Mouse (Mus musculus) spleen, adult 12 weeks (tissue): ENCODE results near the gene Cdh5.
"Not testable (repeated sequence)": the region's sequence is repeated elsewhere in the genome, so short reads cannot be mapped to it uniquely, and the experiment has no call there.

ENCODE experiments used
- DNase-seq: peaks from one replicate; pipeline ENCODE4 v3.0.0; 2022; ENCODE audit warnings: low spot score

Cdh5 gene

DNA sequence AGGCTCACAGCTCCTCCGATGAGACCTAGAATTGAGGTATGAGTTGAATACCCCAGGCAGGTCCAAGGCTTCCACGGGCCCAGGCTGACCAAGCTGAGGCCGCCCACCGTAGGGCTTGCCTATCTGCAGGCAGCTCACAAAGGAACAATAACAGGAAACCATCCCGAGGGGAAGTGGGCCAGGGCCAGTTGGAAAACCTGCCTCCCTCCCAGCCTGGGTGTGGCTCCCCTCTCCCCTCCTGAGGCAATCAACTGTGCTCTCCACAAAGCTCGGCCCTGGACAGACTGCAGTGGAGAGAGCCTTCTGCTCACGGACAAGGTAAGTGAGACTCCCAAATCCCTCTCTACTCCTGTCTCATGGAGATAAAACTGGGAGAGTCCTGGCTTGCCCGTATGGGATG is at the start of gene Cdh5:
Gene Cdh5 (plus strand): TSS at position 211 of the 400 bp plus-strand sequence.
- no peak for DNase-seq

- DNase-seq, result no peak
Observed at GRCm38 (mm10) chr8:104059922-104060321, 41.5 kb upstream of the Cdh5 start.

GRCm38 (mm10) chr8:104060446-104060845 is 41.0 kb upstream of the Cdh5 start:
- DNase-seq, result no peak

DNA sequence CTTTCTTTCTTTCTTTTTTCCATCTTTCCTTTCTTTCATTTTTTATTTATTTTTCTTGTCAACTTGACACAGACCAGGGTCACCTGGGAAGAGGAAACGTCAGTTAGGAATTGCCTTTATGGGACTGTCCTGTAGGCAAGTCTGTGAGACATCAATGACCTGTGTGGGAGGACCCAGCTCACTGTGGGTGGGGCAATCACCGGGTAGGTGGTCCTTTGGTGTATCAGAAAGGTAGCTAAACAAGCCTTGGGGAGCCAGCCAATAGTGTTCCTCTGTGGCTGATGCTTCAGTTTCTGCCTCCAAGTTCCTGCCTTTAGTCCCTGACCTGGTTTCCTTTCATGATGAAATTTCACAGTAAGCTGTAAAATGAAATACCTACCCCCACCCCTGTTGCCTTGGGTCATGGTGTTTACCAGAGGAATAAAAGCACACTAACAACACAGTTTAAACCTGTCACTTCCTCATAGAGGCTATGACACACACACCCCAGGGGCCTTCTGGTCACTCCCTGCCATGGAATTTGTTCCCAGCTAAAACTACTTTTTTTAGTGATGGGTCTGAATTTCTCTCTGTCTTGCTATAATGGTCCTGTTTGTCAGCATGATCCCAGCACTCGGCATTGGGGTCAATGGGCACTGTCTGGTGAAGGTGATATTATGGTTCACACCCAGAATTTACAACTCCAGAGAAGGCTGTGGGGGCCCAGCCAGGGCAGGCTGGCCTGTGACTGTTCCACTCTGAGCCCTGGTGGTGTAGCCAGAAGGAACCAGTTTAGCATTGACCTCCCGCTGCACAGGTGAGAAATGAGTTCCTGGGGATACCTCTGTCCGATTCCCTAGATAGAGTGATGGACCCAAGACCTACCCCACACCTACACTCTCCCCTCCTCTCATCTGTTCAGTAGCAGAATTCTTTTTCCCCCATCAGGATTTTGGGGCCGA is 40.1 kb upstream of the Cdh5 start:
- no peak for DNase-seq

- no peak for DNase-seq
Observed at GRCm38 (mm10) chr8:104061989-104062820, 39.2 kb upstream of the Cdh5 start.

DNA sequence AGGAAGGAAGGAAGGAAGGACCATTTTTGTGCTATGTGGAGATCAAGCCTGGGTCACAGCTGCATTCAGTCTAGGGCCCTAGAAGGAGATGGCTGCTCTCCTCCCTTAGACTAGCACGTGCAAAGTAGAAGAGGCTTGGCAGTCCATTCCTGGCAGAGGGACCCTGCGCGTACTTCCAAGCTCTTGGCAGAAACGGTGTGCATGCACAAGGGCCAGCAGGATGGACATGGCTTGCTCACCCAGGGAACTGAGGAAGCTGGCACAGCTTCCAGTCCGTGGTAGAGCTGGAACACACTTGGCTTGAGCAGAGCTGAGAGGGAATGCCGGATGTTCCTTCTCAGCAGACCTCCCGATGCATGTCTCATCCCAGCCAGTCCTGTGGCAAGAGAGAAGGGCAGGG is 36.2 kb upstream of the Cdh5 start:
- DNase-seq, result no peak

DNA sequence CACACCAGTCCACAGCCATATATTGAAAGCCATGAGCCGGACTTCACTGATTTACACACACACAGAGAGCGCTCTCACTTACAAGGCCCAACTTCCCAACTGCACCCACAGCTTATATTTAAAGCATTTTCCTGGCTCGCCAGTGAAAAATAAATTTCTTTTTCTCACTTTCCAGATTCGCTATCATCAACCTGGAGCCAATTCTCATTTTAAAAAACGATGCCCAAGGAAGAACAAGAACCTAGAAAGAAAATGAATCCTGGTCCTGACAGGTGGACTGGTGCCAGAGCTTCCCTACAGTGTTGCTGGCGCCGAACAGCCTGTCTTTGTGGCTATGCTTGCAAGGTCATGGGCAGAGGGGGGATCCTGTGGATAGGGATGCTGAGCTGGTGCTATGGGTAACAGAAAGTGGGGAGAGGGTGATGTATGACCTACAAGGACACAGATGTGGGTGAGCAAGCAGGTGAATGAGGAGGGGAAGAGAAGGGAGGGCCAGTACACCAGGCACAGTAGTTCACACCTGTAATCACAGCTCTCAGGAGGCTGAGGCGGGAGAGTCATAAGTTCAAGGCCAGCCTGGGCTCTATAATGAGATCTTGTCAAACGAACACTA is 35.4 kb upstream of the Cdh5 start:
- DNase-seq, result no peak

GRCm38 (mm10) chr8:104067390-104067925 is 34.0 kb upstream of the Cdh5 start:
- DNase-seq, result no peak

- no peak for DNase-seq
Observed at GRCm38 (mm10) chr8:104068421-104069035, 32.9 kb upstream of the Cdh5 start.

DNA sequence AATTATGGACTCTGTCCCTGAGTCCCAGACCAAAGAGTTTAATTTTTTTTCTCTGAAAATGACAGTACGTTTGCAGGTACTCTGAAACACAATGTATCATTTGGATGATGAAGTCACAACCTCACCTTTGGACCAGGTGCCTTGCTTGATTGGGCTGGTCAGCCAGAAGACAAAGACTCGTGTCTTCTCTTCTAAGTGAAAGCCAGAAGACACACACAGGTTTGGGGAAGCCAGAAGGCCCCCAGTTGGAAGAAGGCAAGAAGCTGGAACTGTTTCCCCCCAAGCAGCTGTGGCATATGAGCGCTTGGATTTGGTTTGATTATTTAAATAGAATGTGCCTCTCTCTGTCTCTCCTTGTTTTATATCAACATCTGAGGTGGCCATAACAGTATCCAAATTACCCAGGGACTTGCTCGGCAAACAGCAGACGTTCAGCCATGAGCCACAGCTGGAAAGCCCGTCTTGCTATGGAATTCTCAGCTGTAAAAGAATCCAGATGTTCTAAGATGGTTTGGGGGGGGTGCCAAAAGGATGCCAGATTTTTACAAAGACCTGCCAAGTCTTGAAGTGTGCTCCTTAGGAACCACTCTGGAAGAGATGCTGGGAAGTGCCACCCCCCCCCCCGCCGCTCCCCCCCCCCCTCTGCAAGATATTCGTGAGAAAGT is 31.1 kb upstream of the Cdh5 start:
- not testable (repeated sequence) for DNase-seq

DNA sequence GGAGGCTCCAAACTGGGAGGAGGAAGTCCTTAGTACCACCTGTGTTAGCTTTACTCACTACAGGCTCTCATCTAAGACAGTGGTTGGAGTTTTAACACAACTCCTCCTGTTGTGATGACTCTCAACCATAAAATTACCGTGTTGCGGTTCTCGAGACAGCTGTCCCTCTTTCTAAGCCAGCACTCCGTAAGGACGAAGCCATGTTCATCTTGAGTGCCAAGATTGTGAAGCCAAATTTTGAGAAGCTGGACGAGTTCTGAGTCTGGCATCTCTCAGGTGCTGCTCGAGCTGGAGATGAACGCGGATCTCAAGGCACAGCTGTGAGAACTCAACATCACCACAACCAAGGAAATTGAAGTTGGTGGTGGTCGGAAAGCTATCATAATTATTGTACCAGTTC is 30.5 kb upstream of the Cdh5 start:
- DNase-seq, result no peak

DNA sequence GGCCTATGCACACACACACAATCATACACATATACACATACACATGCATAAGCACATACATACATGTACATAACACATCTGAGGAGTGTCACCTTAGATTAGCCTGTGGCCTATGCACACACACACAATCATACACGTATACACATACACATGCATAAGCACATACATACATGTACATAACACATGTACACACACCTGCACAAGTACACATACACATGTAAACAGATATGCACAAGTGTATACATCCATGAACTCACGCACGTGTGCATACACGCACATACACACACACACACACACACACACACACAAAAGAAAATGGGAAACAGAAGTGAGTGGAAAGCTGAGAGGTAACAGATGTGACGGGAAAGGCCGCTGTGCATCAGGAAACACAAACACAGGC is 26.3 kb upstream of the Cdh5 start:
- DNase-seq, result no peak

GRCm38 (mm10) chr8:104076541-104077412 is 24.6 kb upstream of the Cdh5 start:
- DNase-seq, result no peak

GRCm38 (mm10) chr8:104078091-104078490 is 23.3 kb upstream of the Cdh5 start:
- DNase-seq, result no peak

GRCm38 (mm10) chr8:104085281-104085680 is 16.1 kb upstream of the Cdh5 start:
- DNase-seq, result no peak

DNA sequence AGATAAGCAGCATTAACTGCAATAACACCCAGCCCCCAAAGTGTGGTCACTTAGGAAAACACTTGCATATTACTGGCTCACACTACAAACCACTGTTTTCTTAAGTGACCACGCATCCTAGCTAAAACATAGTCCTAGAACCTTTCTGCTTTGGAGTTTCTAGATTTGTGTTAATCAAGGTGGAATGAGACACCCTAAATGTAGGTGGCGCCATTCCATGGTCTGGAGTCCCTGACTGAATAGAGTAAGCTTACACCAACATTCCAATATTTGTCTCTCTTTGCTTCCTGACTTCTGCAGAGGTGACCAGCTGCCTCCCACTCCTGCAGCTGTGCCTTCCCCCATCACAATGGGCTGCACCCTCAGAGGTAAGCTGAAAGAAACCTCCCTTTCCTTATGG is 14.8 kb upstream of the Cdh5 start:
- DNase-seq, result no peak

- no peak for DNase-seq
Observed at GRCm38 (mm10) chr8:104087091-104087490, 14.3 kb upstream of the Cdh5 start.

DNA sequence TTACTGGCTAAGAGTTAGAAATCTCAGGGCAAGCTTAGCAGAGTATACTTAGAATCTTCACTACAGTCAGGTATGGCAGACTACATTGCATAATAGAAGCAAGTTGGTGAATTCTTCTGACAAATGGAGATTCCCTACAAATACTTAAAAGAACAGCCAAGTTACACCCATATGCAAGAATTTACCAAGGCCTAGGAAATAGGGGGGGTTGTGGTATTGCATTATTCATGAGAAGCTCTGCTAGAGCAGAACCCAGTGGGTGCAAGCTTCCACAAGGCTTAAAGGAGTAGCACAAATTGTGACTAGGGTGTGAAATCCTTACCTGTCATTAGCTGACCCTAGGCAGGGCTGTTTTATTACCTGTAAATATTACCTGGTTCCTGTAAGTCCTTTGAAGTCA is 13.5 kb upstream of the Cdh5 start:
- DNase-seq, result not testable (repeated sequence)

- no peak for DNase-seq
Observed at GRCm38 (mm10) chr8:104088881-104089280, 12.5 kb upstream of the Cdh5 start.
